ENCODE assay signal across 33 mouse cellular contexts in the genomic region with DNA sequence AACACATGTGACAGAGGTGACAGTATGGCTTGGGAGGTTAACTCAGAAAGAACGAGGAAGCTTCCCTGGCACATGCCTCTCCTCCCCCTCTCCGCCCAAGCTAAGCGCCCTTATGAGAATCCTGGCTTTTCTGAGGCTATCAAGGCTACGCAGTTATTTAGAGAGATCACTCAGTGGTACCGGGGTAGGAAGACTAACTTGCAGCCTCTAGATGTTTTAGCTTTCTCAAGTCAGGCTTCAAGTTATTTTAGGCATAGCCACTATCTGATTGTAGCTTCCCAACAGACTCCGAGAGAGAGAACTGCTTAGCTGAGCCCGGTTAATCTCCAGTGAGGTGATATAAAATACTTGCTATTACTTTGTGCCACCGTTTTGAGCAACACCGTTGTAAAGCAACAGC. TPM values are rescaled to one million over a fixed set of nuclear protein-coding genes. Genes with fewer than 3 reads are reported as not detected.
A peak's percentile ranks its signal among the peaks of the same experiment; 100 is the strongest.
DNase-seq lines count a peak whose midpoint lies in the region; ATAC-seq lines count a peak whose summit lies in the region.
"Had no signal": no experiment of that assay in that cellular context is flagged by ENCODE, and none has a peak within 500 bp of the region (broad histone marks: within the 10 kb centered on the region; RNA-seq: fewer than 3 reads in every experiment).

No protein-coding gene starts in this region.

- H3K9me3 ChIP-seq in heart, embryonic 11.5 days (replicated peaks; ENCODE audit: control insufficient read depth, low read length), result no peaks in the 10 kb centered on the region
- H3K9me3 ChIP-seq in heart, embryonic 15.5 days (replicated peaks), result no peaks in the 10 kb centered on the region
- no peaks in the 10 kb centered on the region for H3K9me3 ChIP-seq in limb, embryonic 10.5 days (replicated peaks)
- H3K9me3 ChIP-seq: embryonic facial prominence, embryonic 10.5 days; embryonic facial prominence, embryonic 13.5 days; forebrain, embryonic 12.5 days; forebrain, embryonic 15.5 days; hindbrain, embryonic 10.5 days; hindbrain, embryonic 13.5 days; intestine, embryonic 15.5 days had no signal

- intact Hi-C loops in heart, postnatal 36 days (cut with DNase I), result no loop called here

- no peak overlapping the region for H3K4me2 ChIP-seq in heart, embryonic 11.5 days
- no peak overlapping the region for H3K4me2 ChIP-seq in heart, embryonic 15.5 days
- H3K4me2 ChIP-seq: embryonic facial prominence, embryonic 13.5 days; forebrain, embryonic 12.5 days; forebrain, embryonic 15.5 days; hindbrain, embryonic 13.5 days; intestine, embryonic 15.5 days had no signal

- WGBS in heart, embryonic 11.5 days (ENCODE audit: insufficient replicate concordance), result 49% methylated on average over 9 of the region's 9 CpGs
- 38% methylated on average over 9 of the region's 9 CpGs for WGBS in heart, embryonic 15.5 days
- WGBS in limb, embryonic 10.5 days, result 88% methylated on average over 9 of the region's 9 CpGs

- DNase-seq in heart, postnatal 36 days, result no peak
- DNase-seq in heart, adult 9 months (ENCODE audit: low spot score in 2 of 2), result no peak
- peak; percentile 23 for DNase-seq in limb, embryonic 10.5 days (ENCODE audit: low spot score)
- DNase-seq: adrenal gland, adult 2 months; adrenal gland, postnatal 14 days; cerebellum, adult 11 months; cerebellum, adult 2 months; cerebellum, adult 9-11 months; cerebellum, postnatal 25 days; embryo, embryonic 11 days; gastrocnemius, postnatal 14 days; heart, adult 18-20 months; heart, postnatal 14 days; kidney, adult 11 months had no signal

- no peaks in the 10 kb centered on the region for H3K27me3 ChIP-seq in heart, embryonic 11.5 days (ENCODE audit: control insufficient read depth, insufficient read depth, low read length)
- H3K27me3 ChIP-seq in heart, embryonic 15.5 days, result no peaks in the 10 kb centered on the region
- no peaks in the 10 kb centered on the region for H3K27me3 ChIP-seq in limb, embryonic 10.5 days (ENCODE audit: low read depth, poor library complexity, severe bottlenecking)
- H3K27me3 ChIP-seq: embryonic facial prominence, embryonic 13.5 days; forebrain, embryonic 12.5 days; forebrain, embryonic 15.5 days; hindbrain, embryonic 13.5 days; intestine, embryonic 15.5 days had no signal

- H3K4me1 ChIP-seq in heart, embryonic 11.5 days (ENCODE audit: control insufficient read depth, insufficient read depth, low read length), result no peaks in the 10 kb centered on the region
- H3K4me1 ChIP-seq in heart, embryonic 15.5 days (replicated peaks), result peaks cover 25% of the 10 kb centered on the region
- no peaks in the 10 kb centered on the region for H3K4me1 ChIP-seq in limb, embryonic 10.5 days
- H3K4me1 ChIP-seq: hindbrain, embryonic 10.5 days; hindbrain, embryonic 13.5 days; intestine, embryonic 15.5 days had no signal

- H3K36me3 ChIP-seq in heart, embryonic 11.5 days (ENCODE audit: control insufficient read depth, insufficient read depth, low read length), result no peaks in the 10 kb centered on the region
- no peaks in the 10 kb centered on the region for H3K36me3 ChIP-seq in heart, embryonic 15.5 days
- H3K36me3 ChIP-seq in limb, embryonic 10.5 days, result no peaks in the 10 kb centered on the region
- H3K36me3 ChIP-seq: embryonic facial prominence, embryonic 10.5 days; embryonic facial prominence, embryonic 13.5 days; forebrain, embryonic 12.5 days; forebrain, embryonic 15.5 days; hindbrain, embryonic 10.5 days; hindbrain, embryonic 13.5 days; intestine, embryonic 15.5 days had no signal

- no peak overlapping the region for H3K27ac ChIP-seq in heart, embryonic 11.5 days (ENCODE audit: low read depth, low read length)
- H3K27ac ChIP-seq in heart, embryonic 15.5 days, result peak overlapping the region; percentile 17; the same call in 1 of the 2 replicates
- H3K27ac ChIP-seq in limb, embryonic 10.5 days, result no peak overlapping the region
- H3K27ac ChIP-seq: embryonic facial prominence, embryonic 10.5 days; embryonic facial prominence, embryonic 13.5 days; forebrain, embryonic 12.5 days; forebrain, embryonic 15.5 days; hindbrain, embryonic 10.5 days; hindbrain, embryonic 13.5 days; intestine, embryonic 15.5 days had no signal

- H3K9ac ChIP-seq in heart, embryonic 11.5 days (ENCODE audit: low read depth, low read length), result no peak overlapping the region
- no peak overlapping the region for H3K9ac ChIP-seq in heart, embryonic 15.5 days
- H3K9ac ChIP-seq: embryonic facial prominence, embryonic 13.5 days; forebrain, embryonic 12.5 days; forebrain, embryonic 15.5 days; hindbrain, embryonic 13.5 days; intestine, embryonic 15.5 days had no signal

- no peak overlapping the region for H3K4me3 ChIP-seq in heart, embryonic 11.5 days (ENCODE audit: low read depth, low read length)
- H3K4me3 ChIP-seq in heart, embryonic 15.5 days, result no peak overlapping the region
- H3K4me3 ChIP-seq in limb, embryonic 10.5 days, result no peak overlapping the region
- H3K4me3 ChIP-seq: embryonic facial prominence, embryonic 10.5 days; embryonic facial prominence, embryonic 13.5 days; erythroblast, embryonic 14.5 days; forebrain, embryonic 12.5 days; forebrain, embryonic 15.5 days; hindbrain, embryonic 10.5 days; hindbrain, embryonic 13.5 days; intestine, embryonic 15.5 days had no signal

- 0 out of 2 replicates have a peak, but pooled peaks have one; percentile 19 for ATAC-seq in heart, embryonic 11.5 days (replicated peaks; ENCODE audit: insufficient number of reproducible peaks, low FRiP score, low TSS enrichment)
- ATAC-seq in heart, embryonic 15.5 days (replicated peaks; ENCODE audit: insufficient number of reproducible peaks, insufficient read depth, low FRiP score, low read depth), result no peak
- peak; percentile 20; the same call in 1 of the 2 replicates for ATAC-seq in common myeloid progenitor, adult 5-6 weeks (replicated peaks; ENCODE audit: low read depth, poor library complexity, severe bottlenecking)
- ATAC-seq: CD4-positive, CD25-positive, alpha-beta regulatory T cell, adult 4 months; forebrain, embryonic 15.5 days; hindbrain, embryonic 16.5 days; intestine, embryonic 15.5 days had no signal

RNA-seq across cellular contexts. Expression of a gene that starts 16.6 kb away (rescaled TPM):
- 11.8 and 14.5 TPM in 2 replicates for polyA plus RNA-seq in heart, embryonic 11.5 days (2014; fragmentation: Nextera tagmentation; extraction: Ambion mirVana)
- total RNA-seq in heart, postnatal 36 days (2021), result 10 to 100 TPM; 12.7 to 13.3 TPM
- polyA plus RNA-seq in heart, embryonic 15.5 days (2015; fragmentation: Nextera tagmentation; extraction: Ambion mirVana), result 11.3 and 11.9 TPM in 2 replicates
- total RNA-seq in common myeloid progenitor, adult 5-6 weeks (2017), result 0.82 and 2.6 TPM in 2 replicates
- 8.6 and 12.0 TPM in 2 replicates for polyA plus RNA-seq in limb, embryonic 10.5 days (2016; fragmentation: Nextera tagmentation; extraction: Ambion mirVana)
- polyA plus RNA-seq: erythroblast, embryonic 14.5 days had no signal

RNA-seq across cellular contexts. Expression of a gene that starts 47.0 kb away (rescaled TPM):
- polyA plus RNA-seq in heart, embryonic 11.5 days (2014; fragmentation: Nextera tagmentation; extraction: Ambion mirVana), result not detected in 2 replicates
- total RNA-seq in heart, postnatal 36 days (2021), result not detected
- not detected in 2 replicates for polyA plus RNA-seq in heart, embryonic 15.5 days (2015; fragmentation: Nextera tagmentation; extraction: Ambion mirVana)
- not detected in 2 replicates for total RNA-seq in common myeloid progenitor, adult 5-6 weeks (2017)
- polyA plus RNA-seq in limb, embryonic 10.5 days (2016; fragmentation: Nextera tagmentation; extraction: Ambion mirVana), result 0.21 and 0.58 TPM in 2 replicates
- total RNA-seq: adrenal gland, adult 2 months; adrenal gland, postnatal 14 days; adrenal gland, postnatal 4 days; gastrocnemius, postnatal 14 days; gastrocnemius, postnatal 4 days; heart, adult 18-20 months; heart, postnatal 14 days; MEL had no signal
- polyA plus RNA-seq: adrenal gland, adult 2 months; C2C12; CD4-positive, CD25-positive, alpha-beta regulatory T cell, adult 4 months; cortical plate, adult 2 months; erythroblast, embryonic 14.5 days; forebrain, embryonic 15.5 days; heart, embryonic 16.5 days; hindbrain, embryonic 10.5 days; hindbrain, embryonic 13.5 days; intestine, embryonic 15.5 days had no signal

RNA-seq across cellular contexts. Expression of a gene that starts 48.5 kb away (rescaled TPM):
- 0.11 TPM in 1 of 2 replicates, not detected in the other for polyA plus RNA-seq in heart, embryonic 11.5 days (2014; fragmentation: Nextera tagmentation; extraction: Ambion mirVana)
- not detected for total RNA-seq in heart, postnatal 36 days (2021)
- 0.52 TPM in 1 of 2 replicates, not detected in the other for polyA plus RNA-seq in heart, embryonic 15.5 days (2015; fragmentation: Nextera tagmentation; extraction: Ambion mirVana)
- total RNA-seq in common myeloid progenitor, adult 5-6 weeks (2017), result not detected in 2 replicates
- not detected in 2 replicates for polyA plus RNA-seq in limb, embryonic 10.5 days (2016; fragmentation: Nextera tagmentation; extraction: Ambion mirVana)
- total RNA-seq: gastrocnemius, postnatal 14 days; heart, postnatal 14 days; MEL had no signal
- polyA plus RNA-seq: adrenal gland, adult 2 months; C2C12; CD4-positive, CD25-positive, alpha-beta regulatory T cell, adult 4 months; cerebellum, adult 2 months; cortical plate, adult 2 months; embryonic facial prominence, embryonic 10.5 days; embryonic facial prominence, embryonic 13.5 days; erythroblast, embryonic 14.5 days; forebrain, embryonic 12.5 days; forebrain, embryonic 15.5 days; hindbrain, embryonic 16.5 days had no signal

RNA-seq across cellular contexts. Expression of a gene that starts 59.0 kb away (rescaled TPM):
- polyA plus RNA-seq in heart, embryonic 11.5 days (2014; fragmentation: Nextera tagmentation; extraction: Ambion mirVana), result not detected in 2 replicates
- total RNA-seq in heart, postnatal 36 days (2021), result under 1 TPM; 0.22 to 0.42 TPM
- 0.23 TPM in 1 of 2 replicates, not detected in the other for polyA plus RNA-seq in heart, embryonic 15.5 days (2015; fragmentation: Nextera tagmentation; extraction: Ambion mirVana)
- total RNA-seq in common myeloid progenitor, adult 5-6 weeks (2017), result 0.44 TPM in 1 of 2 replicates, not detected in the other
- polyA plus RNA-seq in limb, embryonic 10.5 days (2016; fragmentation: Nextera tagmentation; extraction: Ambion mirVana), result 0.11 TPM in 1 of 2 replicates, not detected in the other
- total RNA-seq: adrenal gland, postnatal 14 days; gastrocnemius, postnatal 14 days; MEL had no signal
- polyA plus RNA-seq: C2C12; embryonic facial prominence, embryonic 10.5 days; erythroblast, embryonic 14.5 days; forebrain, embryonic 12.5 days; forebrain, embryonic 15.5 days; hindbrain, embryonic 10.5 days; hindbrain, embryonic 13.5 days; hindbrain, embryonic 16.5 days had no signal
